Mouse (Mus musculus) CH12.LX (cell line): Measurements from ENCODE around the gene Zfp827. TPM values are rescaled to one million over a fixed set of nuclear protein-coding genes. Genes with fewer than 3 reads are reported as not detected.

Experiments
- DNase-seq: peaks from one replicate; pipeline ENCODE4 v3.0.0-alpha.2; 2013; ENCODE audit errors: extremely low read depth
- H3K27ac ChIP-seq: 2 replicates; pipeline ENCODE4 v1.5.1; 2012; ENCODE audit warnings: low read depth, mild to moderate bottlenecking, control low read depth, moderate library complexity; ENCODE audit not compliant: insufficient read depth
- H3K27me3 ChIP-seq: replicated peaks from 2 replicates; pipeline ENCODE3; 2012; ENCODE audit warnings: inconsistent platforms
- H3K36me3 ChIP-seq, 2 experiments: replicated peaks in 1 of 2; 2 replicates each; pipeline versions ENCODE3 to v1.6.1; 2012; ENCODE audit warnings: inconsistent platforms in 1 of 2, low read length in 1 of 2, mild to moderate bottlenecking in 1 of 2, mixed read lengths in 1 of 2, moderate library complexity in 1 of 2; ENCODE audit not compliant: control insufficient read depth in 1 of 2, insufficient read depth in 1 of 2
- H3K4me1 ChIP-seq, 2 experiments: 2 replicates each; pipeline ENCODE4 v1.6.1; 2012; ENCODE audit warnings: inconsistent platforms in 1 of 2, moderate library complexity in 1 of 2; ENCODE audit not compliant: insufficient read depth in 2 of 2, control insufficient read depth in 1 of 2
- H3K4me2 ChIP-seq: 2 replicates; pipeline ENCODE4 v1.6.1; 2012; ENCODE audit warnings: low read depth, mild to moderate bottlenecking, control low read depth; ENCODE audit not compliant: poor library complexity, insufficient read depth, severe bottlenecking
- H3K4me3 ChIP-seq, 3 experiments: fragments of 150-350 bp in 1 of 3; sonication (generic) in 1 of 3; replicated peaks in 1 of 3; 2 replicates each; pipeline versions ENCODE3 to v1.5.1; 2011 to 2012; ENCODE audit warnings: low read depth in 2 of 3, low read length in 2 of 3, mild to moderate bottlenecking in 2 of 3, moderate library complexity in 2 of 3, control low read depth in 1 of 3, improper control_type of control experiment in 1 of 3, inconsistent platforms in 1 of 3, mixed read lengths in 1 of 3; ENCODE audit not compliant: poor library complexity in 1 of 3
- H3K79me2 ChIP-seq: replicated peaks from 2 replicates; pipeline ENCODE4 v1.6.1; 2012; ENCODE audit warnings: mild to moderate bottlenecking, moderate library complexity; ENCODE audit not compliant: control insufficient read depth, poor library complexity, insufficient read depth, severe bottlenecking; ENCODE audit errors: extremely low read depth
- H3K9ac ChIP-seq: 2 replicates; pipeline ENCODE4 v1.6.1; 2012; ENCODE audit warnings: low read depth, mild to moderate bottlenecking, control low read depth, moderate library complexity; ENCODE audit not compliant: insufficient read depth
- H3K9me3 ChIP-seq: replicated peaks from 2 replicates; pipeline ENCODE3; 2012; ENCODE audit warnings: low read length, inconsistent platforms, mixed read lengths
- CHD1 ChIP-seq: IDR thresholded peaks from 2 replicates; pipeline ENCODE4 v1.6.1; 2012; ENCODE audit warnings: low read depth, low read length, improper control_type of control experiment, inconsistent platforms
- CHD2 ChIP-seq: IDR thresholded peaks from 2 replicates; pipeline ENCODE4 v1.6.1; 2011; ENCODE audit warnings: low read length, improper control_type of control experiment
- EP300 ChIP-seq: IDR thresholded peaks from 2 replicates; pipeline ENCODE4 v1.6.1; 2011; ENCODE audit warnings: low read length, improper control_type of control experiment
- ETS1 ChIP-seq: conservative IDR thresholded peaks from 2 replicates; pipeline ENCODE4 v1.6.1; 2012; ENCODE audit warnings: low read depth, mild to moderate bottlenecking, inconsistent platforms, low read length, improper control_type of control experiment, moderate library complexity
- HCFC1 ChIP-seq: IDR thresholded peaks from 2 replicates; pipeline ENCODE4 v1.6.1; 2012; ENCODE audit warnings: low read depth, mild to moderate bottlenecking, inconsistent platforms, low read length, improper control_type of control experiment
- JUN ChIP-seq: IDR thresholded peaks from 2 replicates; pipeline ENCODE4 v1.6.1; 2011; ENCODE audit warnings: low read depth, mild to moderate bottlenecking, low read length, improper control_type of control experiment, moderate library complexity; ENCODE audit not compliant: insufficient read depth
- JUND ChIP-seq: conservative IDR thresholded peaks from 2 replicates; pipeline ENCODE4 v1.6.1; 2011; ENCODE audit warnings: low read depth, low read length, improper control_type of control experiment
- KAT2A ChIP-seq: IDR thresholded peaks from 2 replicates; pipeline ENCODE4 v1.6.1; 2012; ENCODE audit warnings: low read length, improper control_type of control experiment, inconsistent platforms; ENCODE audit not compliant: insufficient replicate concordance
- POLR2A ChIP-seq: IDR thresholded peaks from 2 replicates; pipeline ENCODE4 v1.6.1; 2011; ENCODE audit warnings: low read depth, mild to moderate bottlenecking, improper control_type of control experiment, low read length
- POLR2AphosphoS2 ChIP-seq: IDR thresholded peaks from 2 replicates; pipeline ENCODE4 v1.6.1; 2011; ENCODE audit warnings: low read depth, low read length, improper control_type of control experiment
- SIN3A ChIP-seq: IDR thresholded peaks from 2 replicates; pipeline ENCODE4 v1.6.1; 2012; ENCODE audit warnings: low read length, improper control_type of control experiment, inconsistent platforms
- TBP ChIP-seq: conservative IDR thresholded peaks from 2 replicates; pipeline ENCODE4 v1.6.1; 2011; ENCODE audit warnings: low read depth, low read length, improper control_type of control experiment
- UBTF ChIP-seq: IDR thresholded peaks from 2 replicates; pipeline ENCODE4 v1.6.1; 2012; ENCODE audit warnings: low read depth, mild to moderate bottlenecking, inconsistent platforms, low read length, improper control_type of control experiment, moderate library complexity
- USF1 ChIP-seq: IDR thresholded peaks from 2 replicates; pipeline ENCODE4 v1.6.1; 2014; ENCODE audit warnings: low read depth, mild to moderate bottlenecking, inconsistent platforms, low read length, improper control_type of control experiment
- USF2 ChIP-seq: conservative IDR thresholded peaks from 2 replicates; pipeline ENCODE4 v1.6.1; 2011; ENCODE audit warnings: low read depth, low read length, improper control_type of control experiment
- ZC3H11A ChIP-seq: IDR thresholded peaks from 2 replicates; pipeline ENCODE4 v1.6.1; 2012; ENCODE audit warnings: low read depth, mild to moderate bottlenecking, inconsistent platforms, low read length, improper control_type of control experiment
- ZMIZ1 ChIP-seq: IDR thresholded peaks from 2 replicates; pipeline ENCODE4 v1.6.1; 2012; ENCODE audit warnings: low read depth, mild to moderate bottlenecking, inconsistent platforms, low read length, improper control_type of control experiment
- dilution Hi-C: fragments of 300-500 bp; cut with MboI; formaldehyde crosslinking; loops from 2 replicates; pipeline ENCODE4 v1.14.3; 2020; ENCODE audit warnings: low sequenced_read_pairs; ENCODE audit not compliant: extremely low pct_unique_long_range_greater_than_20kb, extremely low pct_ligation_motif_present
- in situ Hi-C: fragments of 300-500 bp; cut with MboI; formaldehyde crosslinking; loops from 3 replicates; pipeline ENCODE4 v1.14.3; 2019; ENCODE audit warnings: low sequenced_read_pairs, low pct_ligation_motif_present, low pct_unique_long_range_greater_than_20kb, mixed read lengths
- polyA plus RNA-seq: library from polyadenylated mRNA; unstranded; fragments of >175 nt; gene quantifications from 2 replicates; pipeline ENCODE4 v1.2.1, GENCODE M21; 2012; ENCODE audit warnings: low read depth; ENCODE audit not compliant: insufficient read length
- total RNA-seq, 2 experiments: library from RNA; depleted of rRNA; stranded (reverse); fragments of 300-350 nt in 1 of 2; fragments of >200 nt in 1 of 2; gene quantifications; 2 replicates each; pipeline ENCODE4 v1.2.3; 2012 to 2014

Zfp827 gene
- total and polyA plus RNA-seq, 3 experiments = 4.3 to 11.1 (median 7.8) TPM

- DNase-seq = no peak
- no peaks in the 10 kb centered on the region for H3K27me3 ChIP-seq
- H3K27ac ChIP-seq = no peak overlapping the region
- H3K9ac ChIP-seq = no peak overlapping the region
- TF ChIP-seq POLR2AphosphoS2 = no peak
- no peak for TF ChIP-seq ZC3H11A
- TF ChIP-seq, all 38 proteins: peak for 0
- Histone ChIP-seq H3K9me3 (no peaks in the 10 kb centered on the region), H3K4me1 (peaks cover 5 to 15% of the 10 kb centered on the region in 2 experiments), H3K4me2 (no peak overlapping the region), H3K36me3 (peaks cover 49 to 84% of the 10 kb centered on the region in 2 experiments), H3K79me2 (no peaks in the 10 kb centered on the region; the same call in 1 of the 2 replicates), H3K4me3 (no peak overlapping the region)
- dilution Hi-C loops (no loop called here), in situ Hi-C loops (no loop called here)
Measured at GRCm38 (mm10) chr8:79113533-79113932, 85.3 kb downstream of the Zfp827 start.

GRCm38 (mm10) chr8:79114561-79114960 is 86.3 kb downstream of the Zfp827 start:
- Histone ChIP-seq H3K9ac (no peak overlapping the region), H3K27ac (no peak overlapping the region), H3K27me3 (no peaks in the 10 kb centered on the region), H3K4me1 (peaks cover 5 to 15% of the 10 kb centered on the region in 2 experiments), H3K79me2 (no peaks in the 10 kb centered on the region), H3K4me2 (no peak overlapping the region), H3K36me3 (peaks cover 53 to 87% of the 10 kb centered on the region in 2 experiments), H3K9me3 (no peaks in the 10 kb centered on the region), H3K4me3 (no peak overlapping the region)
- no peak for TF ChIP-seq EP300
- no peak for TF ChIP-seq USF2
- TF ChIP-seq KAT2A = no peak
- no peak for TF ChIP-seq CHD2
- TF ChIP-seq ZC3H11A = no peak
- no peak for TF ChIP-seq ETS1
- TF ChIP-seq JUN = no peak
- no peak for TF ChIP-seq POLR2A
- TF ChIP-seq USF1 = no peak
- TF ChIP-seq UBTF = no peak
- no peak for TF ChIP-seq HCFC1
- no peak for TF ChIP-seq ZMIZ1
- TF ChIP-seq JUND = no peak
- TF ChIP-seq SIN3A = no peak
- TF ChIP-seq CHD1 = no peak
- no peak for TF ChIP-seq TBP
- DNase-seq = no peak
- in situ Hi-C loops (no loop called here), dilution Hi-C loops (no loop called here)
